In genomic region chr4:116097211-116097610, GRCm38 (mm10) we compare ENCODE assay signal across 22 mouse cellular contexts. TPM values are rescaled to one million over a fixed set of nuclear protein-coding genes. Genes with fewer than 3 reads are reported as not detected.
A peak's percentile ranks its signal among the peaks of the same experiment; 100 is the strongest.
DNase-seq lines count a peak whose midpoint lies in the region; ATAC-seq lines count a peak whose summit lies in the region.
"Had no signal": no experiment of that assay in that cellular context is flagged by ENCODE, and none has a peak within 500 bp of the region (broad histone marks: within the 10 kb centered on the region; RNA-seq: fewer than 3 reads in every experiment).

No protein-coding gene starts in this region.

- peaks cover 26% of the 10 kb centered on the region for H3K4me1 ChIP-seq in liver, embryonic 12.5 days
- no peaks in the 10 kb centered on the region for H3K4me1 ChIP-seq in stomach, embryonic 15.5 days
- H3K4me1 ChIP-seq: heart, embryonic 12.5 days; hindbrain, embryonic 10.5 days; limb, embryonic 15.5 days; midbrain, embryonic 10.5 days had no signal

- H3K4me3 ChIP-seq in liver, embryonic 12.5 days: no peak overlapping the region
- H3K4me3 ChIP-seq in stomach, embryonic 15.5 days (replicated peaks): no peak overlapping the region
- H3K4me3 ChIP-seq: heart, embryonic 12.5 days; hindbrain, embryonic 10.5 days; limb, embryonic 15.5 days; midbrain, embryonic 10.5 days had no signal

- no peak overlapping the region for H3K9ac ChIP-seq in liver, embryonic 12.5 days
- H3K9ac ChIP-seq in stomach, embryonic 15.5 days: no peak overlapping the region
- H3K9ac ChIP-seq: heart, embryonic 12.5 days; limb, embryonic 15.5 days had no signal

- peak; percentile 17; the same call in 1 of the 2 replicates for ATAC-seq in liver, embryonic 12.5 days
- 0 out of 2 replicates have a peak, but pooled peaks have one; percentile 21 for ATAC-seq in stomach, embryonic 15.5 days (ENCODE audit: insufficient read depth, low FRiP score, low read depth)
- ATAC-seq: forebrain, embryonic 16.5 days; hindbrain, postnatal 0 days had no signal

- 76% methylated on average over 8 of the region's 8 CpGs for WGBS in liver, embryonic 12.5 days (ENCODE audit: insufficient replicate concordance)
- 67% methylated on average over 8 of the region's 8 CpGs for WGBS in stomach, embryonic 15.5 days

- no peaks in the 10 kb centered on the region for H3K9me3 ChIP-seq in liver, embryonic 12.5 days (replicated peaks)
- H3K9me3 ChIP-seq in stomach, embryonic 15.5 days: no peaks in the 10 kb centered on the region
- H3K9me3 ChIP-seq: heart, embryonic 12.5 days; hindbrain, embryonic 10.5 days; limb, embryonic 15.5 days; midbrain, embryonic 10.5 days had no signal

- H3K27me3 ChIP-seq in liver, embryonic 12.5 days (replicated peaks): no peaks in the 10 kb centered on the region
- no peaks in the 10 kb centered on the region for H3K27me3 ChIP-seq in stomach, embryonic 15.5 days (replicated peaks)
- H3K27me3 ChIP-seq: heart, embryonic 12.5 days; limb, embryonic 15.5 days had no signal

- no peak overlapping the region for H3K4me2 ChIP-seq in liver, embryonic 12.5 days
- no peak overlapping the region for H3K4me2 ChIP-seq in stomach, embryonic 15.5 days
- H3K4me2 ChIP-seq: heart, embryonic 12.5 days; limb, embryonic 15.5 days had no signal

- peak overlapping the region; percentile 56 for H3K27ac ChIP-seq in liver, embryonic 12.5 days
- H3K27ac ChIP-seq in stomach, embryonic 15.5 days: no peak overlapping the region
- H3K27ac ChIP-seq: hindbrain, embryonic 10.5 days; hindbrain, postnatal 0 days; limb, embryonic 15.5 days; midbrain, embryonic 10.5 days had no signal

- H3K36me3 ChIP-seq in liver, embryonic 12.5 days: peaks cover 100% of the 10 kb centered on the region
- peaks cover 67% of the 10 kb centered on the region for H3K36me3 ChIP-seq in stomach, embryonic 15.5 days

- peak; percentile 76 for DNase-seq in heart, adult 11 months
- DNase-seq in heart, adult 8-10 months (ENCODE audit: low spot score): no peak
- DNase-seq in 3T3-L1 (ENCODE audit: low read depth, low spot score): peak; percentile 21
- DNase-seq in thymus, postnatal 0 days (ENCODE audit: low spot score): no peak
- no peak for DNase-seq in ovary, postnatal 10 days (ENCODE audit: low spot score)
- DNase-seq: adrenal gland, postnatal 25 days; cerebellum, adult 8-10 months; gastrocnemius, postnatal 10 days; heart, postnatal 10 days; kidney, adult 18-20 months; kidney, postnatal 10 days; left cerebral cortex, postnatal 4 days; lung, postnatal 10 days; thymus, postnatal 36 days had no signal

RNA-seq across cellular contexts. Expression of gene Lrrc41, which starts 22.1 kb away (rescaled TPM):
- total RNA-seq in heart, adult 8-10 months (2022): 10 to 100 TPM; 24.4 to 26.0 (median 25.7) TPM
- 42.2 and 43.7 TPM in 2 replicates for polyA plus RNA-seq in liver, embryonic 12.5 days (2016; fragmentation: Nextera tagmentation; extraction: Ambion mirVana)
- 65.3 and 68.0 TPM in 2 replicates for polyA plus RNA-seq in stomach, embryonic 15.5 days (2015; fragmentation: Nextera tagmentation; extraction: Ambion mirVana)
- polyA plus RNA-seq in thymus, postnatal 0 days (2015; fragmentation: Nextera tagmentation; extraction: Ambion mirVana): 41.6 and 42.1 TPM in 2 replicates

RNA-seq across cellular contexts. Expression of gene Uqcrh, which starts 22.3 kb away (rescaled TPM):
- 1,000 to 10,000 TPM; 1,639 to 1,931 (median 1,745) TPM for total RNA-seq in heart, adult 8-10 months (2022)
- 326 and 344 TPM in 2 replicates for polyA plus RNA-seq in liver, embryonic 12.5 days (2016; fragmentation: Nextera tagmentation; extraction: Ambion mirVana)
- polyA plus RNA-seq in stomach, embryonic 15.5 days (2015; fragmentation: Nextera tagmentation; extraction: Ambion mirVana): 541 and 546 TPM in 2 replicates
- polyA plus RNA-seq in thymus, postnatal 0 days (2015; fragmentation: Nextera tagmentation; extraction: Ambion mirVana): 652 and 689 TPM in 2 replicates

RNA-seq across cellular contexts. Expression of gene Rad54l, which starts 26.3 kb away (rescaled TPM):
- under 1 TPM; 0.06 to 0.53 (median 0.17) TPM for total RNA-seq in heart, adult 8-10 months (2022)
- polyA plus RNA-seq in liver, embryonic 12.5 days (2016; fragmentation: Nextera tagmentation; extraction: Ambion mirVana): 45.0 and 45.4 TPM in 2 replicates
- polyA plus RNA-seq in stomach, embryonic 15.5 days (2015; fragmentation: Nextera tagmentation; extraction: Ambion mirVana): 24.6 and 26.4 TPM in 2 replicates
- polyA plus RNA-seq in thymus, postnatal 0 days (2015; fragmentation: Nextera tagmentation; extraction: Ambion mirVana): 26.0 and 26.4 TPM in 2 replicates

RNA-seq across cellular contexts. Expression of gene Pomgnt1, which starts 26.4 kb away (rescaled TPM):
- total RNA-seq in heart, adult 8-10 months (2022): 10 to 100 TPM; 58.8 to 63.2 (median 62.0) TPM
- polyA plus RNA-seq in liver, embryonic 12.5 days (2016; fragmentation: Nextera tagmentation; extraction: Ambion mirVana): 23.8 and 24.2 TPM in 2 replicates
- 50.0 and 52.9 TPM in 2 replicates for polyA plus RNA-seq in stomach, embryonic 15.5 days (2015; fragmentation: Nextera tagmentation; extraction: Ambion mirVana)
- polyA plus RNA-seq in thymus, postnatal 0 days (2015; fragmentation: Nextera tagmentation; extraction: Ambion mirVana): 28.6 and 30.5 TPM in 2 replicates

RNA-seq across cellular contexts. Expression of gene Nsun4, which starts 43.5 kb away (rescaled TPM):
- total RNA-seq in heart, adult 8-10 months (2022): 10 to 100 TPM; 30.3 to 34.5 (median 32.7) TPM
- polyA plus RNA-seq in liver, embryonic 12.5 days (2016; fragmentation: Nextera tagmentation; extraction: Ambion mirVana): 10.7 and 11.4 TPM in 2 replicates
- 19.8 and 21.0 TPM in 2 replicates for polyA plus RNA-seq in stomach, embryonic 15.5 days (2015; fragmentation: Nextera tagmentation; extraction: Ambion mirVana)
- 17.9 and 18.6 TPM in 2 replicates for polyA plus RNA-seq in thymus, postnatal 0 days (2015; fragmentation: Nextera tagmentation; extraction: Ambion mirVana)

Comparison
In these comparisons a context has a peak if more than half of its experiments do, and no peak if none do; other contexts are left out.
1. DNase-seq: peak in heart, adult 11 months (single experiment) and 3T3-L1 (single experiment); none in heart, adult 8-10 months (single experiment), thymus, postnatal 0 days (single experiment) and ovary, postnatal 10 days (single experiment).